Mouse (Mus musculus) lung, adult 2 months (tissue): ENCODE measurements around the gene Aldoc.

Experiments used
- CTCF ChIP-seq: fragments of 200-500 bp; IDR thresholded peaks from 2 replicates; pipeline ENCODE4 v1.5.1; 2011; ENCODE audit warnings: mild to moderate bottlenecking, low read length, control low read depth; ENCODE audit not compliant: insufficient read depth
- POLR2A ChIP-seq: fragments of 200-500 bp; IDR thresholded peaks from 2 replicates; pipeline ENCODE4 v1.6.1; 2011; ENCODE audit warnings: low read depth, mild to moderate bottlenecking, control low read depth, low read length, borderline replicate concordance; ENCODE audit errors: extremely low read depth

DNA sequence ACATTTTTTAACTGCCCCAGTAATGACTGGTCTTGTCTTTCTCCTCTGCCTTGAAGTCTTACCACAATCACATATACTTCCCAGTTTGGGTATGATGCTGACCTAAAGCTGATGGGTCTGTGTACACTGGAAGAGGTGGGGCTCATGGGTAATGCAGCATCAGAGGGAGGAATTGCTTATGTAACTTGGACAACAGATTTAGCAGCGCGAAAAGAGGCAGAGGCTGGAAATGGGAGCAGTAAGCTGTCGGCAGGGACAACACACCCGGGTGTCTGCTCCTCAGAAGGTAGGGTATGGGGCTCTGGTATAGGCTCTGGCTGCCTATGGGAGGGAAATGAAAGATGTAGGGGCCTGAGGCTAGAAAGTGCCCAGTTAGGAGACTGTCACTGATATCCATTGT lies 32.1 kb upstream of the Aldoc start, which contains the start of gene BC030499:
- no peak for TF ChIP-seq POLR2A
- TF ChIP-seq CTCF, result no peak
